Mouse (Mus musculus) thymus, adult 2 months (tissue): ENCODE data around the gene Ap3s2.

ENCODE experiments used
- CTCF ChIP-seq: fragments of 200-500 bp; IDR thresholded peaks from 2 replicates; pipeline ENCODE4 v1.5.1; 2012; ENCODE audit warnings: mild to moderate bottlenecking, control low read depth, low read length, moderate library complexity, borderline replicate concordance; ENCODE audit not compliant: control insufficient read depth, poor library complexity, insufficient read depth; ENCODE audit errors: extremely low read depth
- POLR2A ChIP-seq: fragments of 200-500 bp; IDR thresholded peaks from 2 replicates; pipeline ENCODE4 v1.6.1; 2012; ENCODE audit warnings: mild to moderate bottlenecking, low read length, control low read depth, moderate library complexity; ENCODE audit not compliant: control insufficient read depth, poor library complexity, insufficient read depth; ENCODE audit errors: extremely low read depth

- TF ChIP-seq POLR2A (no peak), CTCF (no peak)
Measured at GRCm38 (mm10) chr7:79847456-79848451, 72.7 kb downstream of the Ap3s2 start.
